Mouse (Mus musculus) ovary, adult 18-20 months (tissue): ENCODE results near the gene Pcnp.
"Not testable (repeated sequence)": the region's sequence is repeated elsewhere in the genome, so short reads cannot be mapped to it uniquely, and the experiment has no call there.

Source experiments
- DNase-seq: peaks from one replicate; pipeline ENCODE4 v3.0.0; 2022; ENCODE audit warnings: low spot score, mixed read lengths

Gene Pcnp

GRCm38 (mm10) chr16:56029661-56030082 is at the start of gene Pcnp:
Gene Pcnp (minus strand): TSS chr16:56029739.
- peak; percentile 94 for DNase-seq

GRCm38 (mm10) chr16:56076121-56076869 is 46.8 kb upstream of the Pcnp start:
- DNase-seq: no peak

GRCm38 (mm10) chr16:56075222-56076111 is 45.9 kb upstream of the Pcnp start:
- DNase-seq: peak; percentile 73

DNA sequence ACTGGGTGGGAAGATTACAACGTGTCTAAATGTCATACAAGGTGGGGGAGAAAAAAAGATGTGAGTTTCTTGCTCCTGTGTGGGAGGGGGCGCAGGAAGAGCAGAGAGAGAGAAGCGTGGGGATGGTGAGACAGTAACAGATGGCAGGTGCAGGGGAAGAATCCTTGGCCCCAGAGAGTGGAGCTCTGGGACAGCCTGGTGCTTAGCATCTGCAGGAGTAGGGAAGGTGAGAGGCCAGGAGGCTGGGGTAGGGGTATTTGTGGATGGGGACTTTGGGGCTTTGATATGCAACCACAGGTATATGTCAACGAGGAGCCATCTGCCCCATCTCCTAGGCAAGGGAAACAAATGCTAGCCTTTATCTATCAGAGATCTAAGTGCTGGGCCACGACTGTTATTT is 45.0 kb upstream of the Pcnp start:
- DNase-seq: no peak

DNA sequence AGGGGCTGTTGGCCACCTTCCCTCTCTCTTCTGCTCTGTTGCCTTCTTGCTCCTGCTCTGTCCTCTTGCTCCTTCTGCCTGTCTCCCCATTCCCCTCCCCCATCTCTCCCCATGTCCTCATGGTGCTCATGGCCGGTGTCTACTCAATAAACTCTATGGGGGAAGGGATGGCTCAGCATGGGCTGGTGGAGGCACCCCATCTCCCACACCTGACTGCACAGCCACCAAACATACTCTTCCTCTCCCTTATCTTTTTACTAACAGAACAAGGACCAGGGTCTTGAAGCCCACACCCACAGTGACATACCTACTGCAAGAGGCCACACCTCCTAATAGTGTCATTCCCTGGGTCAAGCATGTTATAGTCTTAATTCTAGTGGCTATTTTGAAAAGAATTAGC is 44.6 kb upstream of the Pcnp start:
- DNase-seq: no peak

DNA sequence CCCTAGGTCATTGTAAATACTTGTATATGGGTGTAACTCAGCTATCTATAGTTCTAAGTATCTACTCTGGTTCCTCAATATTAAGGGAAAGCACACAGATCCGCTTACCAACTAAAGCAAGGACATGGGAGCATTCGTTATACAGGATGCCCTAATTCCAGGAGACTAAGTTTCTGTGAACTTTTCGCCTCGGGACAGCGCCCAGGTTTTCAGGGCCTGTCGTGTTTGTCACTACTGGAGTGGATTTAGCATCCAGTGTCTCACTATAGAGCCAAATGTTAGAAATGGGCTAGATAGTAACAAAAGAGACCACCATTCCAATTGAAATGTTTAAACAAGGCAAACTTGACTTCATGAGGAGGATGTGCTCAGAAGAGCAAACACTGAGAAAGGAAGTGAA is 43.6 kb upstream of the Pcnp start:
- not testable (repeated sequence) for DNase-seq

DNA sequence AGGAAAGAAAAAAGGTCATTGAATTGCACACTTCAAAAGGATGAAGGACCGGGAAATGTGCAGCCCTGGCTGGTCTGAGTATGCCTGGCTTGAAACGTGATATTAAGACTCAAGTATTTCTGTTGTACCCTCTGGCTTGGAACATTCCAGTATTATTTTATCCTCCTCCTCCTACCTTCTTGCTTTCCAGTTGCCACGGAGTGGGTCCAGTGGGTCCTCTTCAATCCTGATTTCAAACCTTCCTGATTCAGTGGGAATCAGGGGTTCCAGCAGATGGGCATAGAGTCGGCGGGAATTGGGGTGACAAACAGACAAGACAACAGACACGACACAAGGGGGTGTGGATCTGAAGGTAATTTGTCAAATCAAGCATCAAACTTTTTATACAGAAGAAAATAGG is 43.0 kb upstream of the Pcnp start:
- no peak for DNase-seq

DNA sequence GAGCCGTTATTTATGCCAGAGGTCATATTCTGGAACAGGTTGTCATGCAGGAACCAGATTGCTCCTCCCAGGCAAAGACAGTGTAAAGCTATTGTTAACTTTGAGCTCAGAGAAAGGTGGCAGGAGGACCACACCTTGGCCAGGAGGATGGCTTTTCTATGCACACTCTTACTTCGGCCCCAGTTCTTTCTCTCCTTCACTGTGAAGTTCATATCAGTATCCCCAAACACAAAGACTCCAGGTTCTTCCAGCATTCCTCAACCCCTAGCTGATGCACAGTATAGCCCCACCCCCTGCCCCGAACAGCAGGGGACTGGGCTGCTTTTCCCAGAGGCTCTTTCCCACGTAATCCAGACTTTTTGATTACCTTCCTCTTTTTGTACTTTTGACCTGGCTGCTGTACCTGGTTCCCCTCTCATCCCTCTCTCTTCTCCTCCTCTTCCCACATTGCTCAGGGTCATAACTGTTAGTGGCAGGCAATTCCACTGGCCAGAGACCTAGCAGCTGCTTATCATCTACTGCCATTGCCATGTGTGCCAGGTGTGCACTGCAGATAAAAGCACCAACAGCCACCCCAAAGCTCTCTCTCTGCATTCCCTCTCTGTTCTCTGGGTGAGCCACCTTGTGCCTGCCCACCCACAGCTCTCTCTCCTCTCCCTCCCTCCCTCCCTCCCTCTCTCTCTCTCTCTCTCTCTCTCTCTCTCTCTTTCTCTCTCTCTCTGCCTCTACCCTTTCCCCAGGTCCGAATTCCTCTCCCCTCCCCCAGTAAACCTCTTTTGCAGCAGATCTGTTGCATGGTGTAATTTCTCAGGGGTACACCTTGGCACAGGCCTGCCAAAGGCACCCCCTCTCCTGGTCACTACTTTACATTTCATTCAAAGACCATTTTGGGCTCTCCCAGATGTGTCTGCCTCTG is 42.0 kb upstream of the Pcnp start:
- no peak for DNase-seq

GRCm38 (mm10) chr16:56068523-56069070 is 39.1 kb upstream of the Pcnp start:
- DNase-seq: no peak

GRCm38 (mm10) chr16:56066113-56066512 is 36.6 kb upstream of the Pcnp start:
- no peak for DNase-seq

- DNase-seq: peak; percentile 48
Observed at GRCm38 (mm10) chr16:56064334-56064990, 34.9 kb upstream of the Pcnp start.

DNA sequence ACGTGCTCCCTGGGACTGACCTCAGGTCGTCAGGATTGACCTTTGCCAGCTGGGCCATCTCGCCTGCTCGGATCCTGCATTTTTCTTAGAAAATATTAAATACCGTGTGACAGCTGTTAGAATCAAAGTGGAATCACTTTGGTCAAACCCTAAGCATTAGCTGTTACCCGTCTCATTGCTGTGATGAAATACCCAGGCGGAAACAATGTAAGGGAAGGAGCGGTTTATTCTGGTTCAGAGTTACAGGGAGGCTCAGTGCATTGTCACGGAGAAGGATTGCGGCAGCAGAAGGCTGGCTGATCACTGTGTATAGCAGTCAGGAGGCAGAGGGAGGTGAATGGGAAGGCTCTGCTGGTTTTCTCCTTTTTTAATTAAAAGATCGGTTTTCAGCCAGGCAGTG is 33.4 kb upstream of the Pcnp start:
- no peak for DNase-seq

DNA sequence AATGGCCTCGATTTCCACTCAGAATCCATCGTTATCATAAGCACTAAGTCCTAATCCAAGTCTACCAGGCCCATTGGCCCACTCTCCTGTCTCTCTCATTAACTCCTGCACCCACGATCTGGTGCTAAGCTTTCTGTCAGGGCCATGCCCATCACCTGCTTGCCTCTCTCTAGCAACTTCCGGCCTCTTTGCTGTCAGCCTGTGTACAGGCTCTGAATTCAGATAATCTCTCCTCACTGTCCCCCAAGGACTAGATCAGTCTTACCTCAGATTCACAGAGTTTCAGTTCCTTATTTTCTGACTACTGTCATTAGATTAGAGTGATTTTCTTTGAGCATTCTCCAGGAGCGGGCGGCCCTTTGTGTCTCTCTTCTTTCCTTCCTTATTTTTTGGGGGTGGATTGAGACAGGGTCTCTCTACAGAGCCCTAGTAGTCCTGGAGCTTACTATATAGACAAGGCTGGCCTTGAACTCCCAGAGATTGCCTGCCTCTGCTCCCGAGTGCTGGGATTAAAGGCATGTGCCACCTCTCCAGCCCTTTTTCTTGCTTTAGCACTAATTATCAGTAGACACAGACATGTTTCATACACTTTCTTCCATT is 32.6 kb upstream of the Pcnp start:
- no peak for DNase-seq

DNA sequence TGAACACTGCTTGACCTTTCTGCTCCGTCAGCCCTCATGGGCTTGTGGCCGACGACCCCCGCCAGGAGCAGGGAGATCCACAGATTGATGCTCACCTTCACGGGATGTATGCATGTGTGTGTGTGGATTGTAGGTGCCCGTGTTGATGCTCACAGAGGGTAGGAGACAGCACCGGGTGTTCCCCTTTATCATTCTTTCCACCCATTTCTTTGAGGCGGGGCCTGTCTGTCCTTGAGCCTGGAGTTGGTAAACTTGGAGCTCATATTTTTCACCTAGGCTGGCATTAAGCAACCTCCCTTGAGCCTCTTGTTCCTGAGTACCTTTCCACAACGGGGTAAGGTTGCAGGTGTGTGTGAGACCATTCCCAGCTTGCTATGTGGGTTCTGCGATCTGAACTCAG is 28.6 kb upstream of the Pcnp start:
- no peak for DNase-seq

- DNase-seq: no peak
Observed at GRCm38 (mm10) chr16:56056944-56057590, 27.5 kb upstream of the Pcnp start.

DNA sequence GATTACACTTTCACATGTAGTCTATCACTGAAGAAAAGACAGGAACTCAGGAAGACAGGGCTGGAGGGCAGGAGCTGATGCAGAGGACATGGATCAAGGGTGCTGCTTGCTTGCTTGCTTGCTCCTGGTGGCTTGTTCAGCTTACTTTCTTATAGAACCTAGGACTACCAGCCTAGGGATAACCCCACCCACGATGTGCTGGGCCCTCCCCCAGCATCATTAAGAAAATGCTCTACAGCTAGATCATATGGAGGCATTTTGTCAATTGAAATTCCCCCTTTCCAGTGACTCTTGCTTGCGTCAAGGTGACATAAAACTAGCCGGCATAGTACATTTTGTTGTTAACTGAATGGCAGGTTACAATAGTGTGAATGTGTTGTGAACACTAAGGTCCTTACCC is 26.4 kb upstream of the Pcnp start:
- DNase-seq: no peak

DNA sequence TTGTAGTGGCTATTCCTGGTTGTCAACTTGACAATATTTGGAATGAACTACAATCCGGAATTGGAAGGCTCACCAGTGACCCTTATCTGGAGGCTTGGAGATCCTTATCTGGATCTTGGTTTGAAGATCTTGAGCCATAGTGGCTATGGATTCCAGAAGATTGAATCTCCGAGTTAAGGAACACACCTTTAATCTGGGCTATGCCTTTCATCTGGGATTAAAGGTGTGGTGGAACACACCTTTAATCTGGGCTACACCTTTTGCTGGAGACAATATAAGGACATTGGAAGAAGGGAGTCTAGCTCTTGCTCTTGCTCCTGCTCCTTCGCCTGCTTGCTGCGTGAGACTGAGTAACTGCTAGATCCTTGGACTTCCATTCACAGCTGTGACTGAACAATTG is 18.5 kb upstream of the Pcnp start, which contains the start of gene Senp7:
Senp7 (plus strand) TSS at position 301 of the 400 bp plus-strand sequence.
- not testable (repeated sequence) for DNase-seq

DNA sequence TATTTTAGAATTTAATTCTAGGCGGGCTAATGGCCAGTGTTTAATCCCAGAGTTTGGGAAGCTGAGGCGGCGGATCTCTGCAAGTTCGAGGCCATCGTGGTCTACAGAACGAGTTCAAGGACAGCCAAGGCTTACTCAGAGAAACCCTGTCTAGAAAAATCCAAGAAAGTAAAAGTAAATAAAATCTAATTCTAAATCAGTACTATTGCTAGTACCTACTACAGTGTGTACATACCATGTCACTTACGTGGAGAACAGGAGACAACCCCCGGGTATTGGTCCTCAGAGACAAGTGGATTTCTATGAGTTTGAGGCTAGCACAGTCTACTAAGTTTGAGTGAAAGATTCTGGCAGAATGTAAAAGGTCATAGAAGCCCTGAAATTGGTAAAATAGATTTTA is 8.6 kb upstream of the Pcnp start:
- DNase-seq: no peak

- peak; percentile 83 for DNase-seq
Observed at GRCm38 (mm10) chr16:56037138-56038010, 7.8 kb upstream of the Pcnp start, which contains the start of gene Trmt10c. Gene Trmt10c (minus strand): TSS chr16:56037819.
